Mouse (Mus musculus) cerebellum, adult 11 months (tissue): ENCODE data around the gene Opalin.

ENCODE experiments used
- DNase-seq: peaks from one replicate; pipeline ENCODE4 v3.0.0; 2022

Opalin gene

DNA sequence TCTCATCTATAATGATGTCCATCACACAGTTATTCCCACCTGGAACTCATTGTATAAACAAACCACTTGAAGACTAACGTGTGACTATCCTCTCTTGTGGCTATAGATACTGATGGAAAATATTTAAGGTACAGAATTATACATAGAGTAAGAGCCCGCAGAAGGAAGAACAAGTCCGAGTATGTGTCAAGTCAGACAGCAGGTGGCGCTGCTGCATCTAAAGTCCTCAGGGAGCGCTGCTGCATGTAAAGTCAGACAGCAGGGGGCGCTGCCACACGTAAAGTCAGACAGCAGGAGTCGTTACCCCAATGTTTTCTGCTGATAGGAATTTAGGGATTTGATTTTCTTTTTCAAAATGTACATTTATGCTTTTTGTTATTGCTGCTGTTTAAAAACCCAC, 5.4 kb downstream of the Opalin start:
- DNase-seq = peak; percentile 70

DNA sequence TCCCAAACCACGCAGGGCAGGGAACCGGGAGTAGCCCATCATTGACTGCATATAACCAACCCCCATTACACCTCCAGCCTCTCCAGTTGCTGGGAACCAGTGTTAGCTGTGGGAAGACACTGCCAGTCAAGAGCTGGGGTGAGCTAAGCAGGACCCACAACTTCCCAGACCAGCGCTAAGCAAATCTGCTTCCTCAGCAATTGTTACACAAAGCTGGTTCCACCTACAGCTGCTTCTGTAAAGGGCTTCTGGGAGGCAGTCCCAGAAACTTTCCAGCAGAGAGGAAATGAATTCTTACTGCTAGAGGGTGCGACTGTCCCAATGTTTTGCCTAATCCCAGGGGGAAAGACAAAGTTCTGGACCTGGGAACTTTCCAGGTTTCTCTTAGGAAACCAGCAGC, 22.2 kb downstream of the Opalin start:
- no peak for DNase-seq

DNA sequence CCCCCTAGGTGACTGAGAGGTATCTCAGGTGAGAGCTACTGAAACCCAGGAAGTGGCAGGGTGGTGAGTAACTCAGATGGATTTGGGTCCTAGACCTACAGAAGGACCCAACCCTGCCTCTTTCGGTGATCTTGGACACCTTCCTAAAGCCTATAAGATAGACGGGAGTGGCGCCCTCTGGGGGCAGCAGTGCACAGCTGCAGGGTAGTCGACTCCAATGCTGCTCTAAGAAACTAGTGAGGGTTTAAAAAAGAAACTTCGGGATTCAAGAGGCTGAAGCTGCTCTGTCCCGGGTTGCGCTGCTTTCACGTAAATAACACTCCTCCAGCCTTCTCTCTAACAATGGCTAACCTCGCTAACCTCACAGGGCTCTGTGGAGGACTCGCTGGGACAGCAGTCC, 23.4 kb downstream of the Opalin start:
- DNase-seq = no peak

DNA sequence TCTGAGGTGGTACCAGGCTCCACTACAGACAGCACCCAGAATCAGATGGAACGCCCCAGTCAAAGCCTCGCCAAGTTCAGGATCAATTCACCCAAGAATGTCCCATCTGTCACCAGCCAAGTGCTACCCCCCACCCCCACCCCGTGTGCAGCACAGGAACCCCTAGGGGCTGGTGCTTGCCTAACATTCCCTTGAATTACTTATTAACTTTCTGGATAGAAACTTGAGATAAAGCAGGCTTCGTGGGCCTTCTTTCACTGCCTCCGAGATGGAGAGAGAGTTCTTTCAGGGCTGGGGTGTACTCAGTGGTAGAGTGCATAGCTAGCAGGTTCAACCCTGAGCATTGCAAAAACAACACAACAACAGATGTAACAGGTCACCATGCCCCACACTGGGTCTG, 24.7 kb downstream of the Opalin start:
- DNase-seq = no peak

DNA sequence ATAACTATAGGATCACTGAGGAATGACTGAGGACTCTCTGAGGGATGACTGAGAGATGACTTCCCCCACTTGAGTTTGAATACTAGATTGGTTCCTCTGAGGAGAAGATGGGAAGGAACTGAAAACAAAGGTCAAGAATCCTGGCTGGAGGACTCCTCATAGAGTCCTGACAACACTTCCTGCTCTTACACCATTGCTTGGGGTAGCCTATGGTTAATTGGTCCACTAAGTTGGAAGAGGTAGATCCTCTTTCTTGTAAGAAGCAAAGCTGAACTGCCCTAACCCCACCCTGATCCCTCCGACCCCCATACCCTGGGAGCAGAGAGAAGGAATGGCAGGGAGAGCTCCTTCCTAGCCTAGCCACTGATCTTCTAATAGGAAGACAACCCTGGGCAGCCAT, 25.2 kb downstream of the Opalin start:
- no peak for DNase-seq

DNA sequence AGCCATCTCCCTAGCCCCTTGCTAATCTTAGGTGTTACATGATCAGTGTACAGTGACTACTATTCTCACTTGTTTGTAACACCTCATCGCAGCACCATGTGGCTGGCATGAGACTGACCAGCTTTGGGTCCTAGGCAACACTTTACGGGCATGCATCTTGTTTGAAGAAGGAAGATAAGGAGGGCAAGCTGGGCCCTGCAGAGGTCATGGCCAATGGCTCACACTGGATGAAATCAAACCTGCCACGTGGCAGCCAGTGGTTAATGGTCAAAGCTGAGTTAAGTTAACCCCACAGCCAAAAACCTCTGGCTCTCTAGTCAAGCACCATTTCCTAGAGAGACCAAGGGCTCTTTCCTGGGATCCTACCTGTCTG, 28.7 kb downstream of the Opalin start:
- DNase-seq = no peak

DNA sequence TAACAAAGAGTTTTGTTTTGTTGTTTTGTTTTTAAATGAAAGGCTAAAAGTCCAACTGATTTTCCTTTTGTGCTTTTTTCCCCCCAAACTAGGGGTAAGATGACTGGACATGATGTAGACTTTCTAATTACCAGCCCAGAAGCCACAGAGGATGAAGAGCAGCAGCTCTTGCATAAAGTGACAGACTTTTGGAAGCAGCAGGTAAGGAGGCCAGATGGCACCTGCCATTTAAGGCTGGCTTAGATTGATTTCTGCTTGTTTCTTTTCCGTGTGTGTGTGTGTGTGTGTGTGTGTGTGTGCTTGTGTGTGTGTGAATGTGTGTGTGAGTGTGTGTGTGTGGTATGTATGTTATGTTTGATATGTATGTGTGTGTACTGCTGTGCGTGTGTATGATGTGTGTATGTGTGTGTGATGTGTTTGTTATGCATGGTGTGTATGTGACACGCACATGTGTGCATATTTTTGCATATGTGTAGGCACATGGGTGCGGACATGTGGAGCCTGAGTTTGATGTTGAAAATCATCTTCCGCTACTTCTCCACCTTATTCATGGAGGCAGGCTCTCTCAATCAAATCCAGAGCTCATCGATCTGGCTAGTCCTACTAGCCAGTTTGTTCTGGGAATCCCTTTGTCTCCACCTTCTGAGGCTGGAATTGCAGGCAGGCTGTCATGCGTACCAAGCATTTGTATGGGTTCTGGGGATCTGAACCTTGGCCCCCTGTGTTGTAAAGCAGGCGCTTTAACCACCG, 29.3 kb downstream of the Opalin start:
- DNase-seq = no peak

DNA sequence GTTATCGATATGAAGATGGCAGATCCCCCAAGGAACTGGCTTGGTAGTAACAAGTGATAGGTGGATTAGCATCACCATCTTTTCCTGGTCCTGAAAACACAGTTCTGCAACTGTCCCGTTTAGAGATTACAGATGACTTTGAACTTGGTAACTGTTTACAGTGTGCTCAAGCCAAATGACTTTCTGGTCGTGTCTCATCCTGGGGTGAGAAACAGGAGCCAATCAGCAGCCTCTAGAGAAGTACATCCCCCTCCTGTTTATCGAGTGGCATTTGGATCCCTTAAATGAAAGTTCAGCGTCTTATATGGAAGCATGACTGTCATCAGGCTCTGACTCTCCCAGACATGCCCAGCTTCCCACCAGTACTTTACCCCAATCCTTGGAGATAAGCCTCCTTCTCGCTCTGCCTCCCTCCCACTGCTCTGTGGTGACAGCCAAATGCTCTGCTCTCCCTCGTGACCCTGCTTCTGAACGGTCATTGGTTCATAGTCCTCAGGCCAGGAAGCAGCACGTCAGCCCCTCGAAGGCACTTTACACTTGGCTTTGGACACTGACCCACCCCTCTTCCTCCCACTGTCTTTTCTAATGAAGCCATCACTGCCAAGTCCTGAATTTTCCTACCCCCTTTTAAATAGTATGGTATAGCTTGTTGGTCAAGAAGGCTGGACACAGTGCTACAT, 31.7 kb downstream of the Opalin start:
- DNase-seq = no peak

DNA sequence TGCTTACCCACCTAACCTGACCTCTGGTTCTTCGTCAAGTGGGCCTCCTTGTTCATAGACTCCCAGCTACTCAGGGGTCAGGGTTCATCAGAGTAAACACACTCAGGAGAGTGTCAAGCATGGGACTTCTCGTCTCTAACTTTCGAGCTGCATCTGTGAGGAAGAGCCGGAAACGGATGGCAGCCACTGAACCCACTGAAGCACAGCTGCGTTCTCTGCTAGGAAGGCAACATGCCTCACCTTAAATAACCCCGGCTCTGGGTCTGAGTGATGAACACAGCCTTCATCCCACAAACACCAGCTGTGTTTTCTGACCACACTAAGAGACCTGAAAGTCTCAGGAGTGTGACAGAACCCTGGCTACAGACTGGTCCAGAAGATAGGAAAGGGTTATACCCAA, 37.8 kb downstream of the Opalin start:
- no peak for DNase-seq

DNA sequence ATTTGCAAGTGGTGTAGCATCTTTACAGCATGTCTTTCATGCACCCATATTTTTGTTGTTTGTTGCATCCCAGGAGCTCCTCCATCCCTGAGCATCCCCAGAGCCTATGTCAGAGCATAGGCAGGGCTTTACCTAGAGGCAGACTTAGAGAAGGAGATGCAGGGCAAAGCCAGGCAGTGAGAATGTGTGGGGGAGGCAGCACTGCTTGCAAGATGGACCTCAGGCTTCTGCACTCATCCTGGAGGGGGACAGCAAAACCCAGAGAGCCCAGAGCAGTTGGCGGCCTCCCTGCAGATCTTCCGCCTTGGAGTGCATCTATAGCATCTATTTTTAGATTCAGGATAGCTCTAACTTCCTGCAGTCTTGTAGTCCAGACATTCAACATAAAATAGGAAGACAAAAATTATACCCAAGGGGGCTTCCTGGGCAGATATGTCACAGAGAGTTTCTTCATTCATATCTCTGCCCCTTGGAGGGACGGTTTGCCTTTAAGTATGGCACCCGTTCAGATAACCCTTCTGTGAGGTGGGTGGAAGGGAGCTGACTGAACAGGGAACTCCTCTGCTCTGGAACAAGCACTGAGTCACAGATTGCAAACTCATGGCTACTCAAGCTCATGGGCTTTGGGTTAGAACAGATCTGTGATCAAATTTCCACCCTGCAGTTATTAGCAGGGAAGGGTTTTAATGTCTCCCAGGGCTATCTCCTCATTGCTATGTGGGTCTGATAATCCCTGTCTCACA, 40.9 kb downstream of the Opalin start:
- no peak for DNase-seq

DNA sequence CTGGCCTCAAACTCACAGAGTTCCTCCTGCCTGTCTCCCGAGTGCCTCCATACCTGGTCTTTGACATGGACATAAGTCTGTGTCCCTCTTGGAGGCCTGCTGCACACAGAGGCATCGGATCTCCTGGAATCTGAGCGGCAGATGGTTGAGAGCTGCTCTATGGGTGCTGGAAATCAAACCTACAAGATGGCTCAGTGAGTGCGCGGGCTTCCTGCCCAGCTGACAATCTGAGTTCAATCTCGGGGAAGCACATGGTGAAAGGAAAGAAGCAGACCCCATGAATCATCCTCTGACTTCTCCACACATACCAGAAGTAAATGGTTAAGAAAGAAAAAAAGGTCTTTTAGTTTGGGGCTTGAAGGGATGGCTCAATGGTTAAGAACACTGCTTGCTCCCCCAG, 45.0 kb downstream of the Opalin start:
- DNase-seq = no peak

DNA sequence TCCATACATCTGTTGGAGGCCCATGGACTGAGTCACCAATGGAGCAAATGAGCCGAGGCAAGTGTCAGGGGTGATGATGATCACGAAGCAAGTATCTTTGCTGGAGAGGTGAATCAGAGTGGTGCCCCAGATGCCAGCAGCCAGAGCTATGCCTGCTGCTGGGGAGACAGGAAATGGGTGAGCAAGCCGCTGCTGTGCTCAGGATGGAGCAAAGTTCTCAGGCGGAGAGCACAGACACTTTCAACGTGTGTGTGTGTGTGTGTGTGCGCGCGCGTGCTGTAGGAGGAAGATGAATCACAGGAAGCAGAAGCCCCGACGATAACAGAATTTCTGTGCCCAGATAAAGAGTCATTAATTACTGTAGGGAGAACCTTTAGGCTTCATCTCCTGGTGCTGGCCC, 45.9 kb downstream of the Opalin start:
- DNase-seq = no peak

DNA sequence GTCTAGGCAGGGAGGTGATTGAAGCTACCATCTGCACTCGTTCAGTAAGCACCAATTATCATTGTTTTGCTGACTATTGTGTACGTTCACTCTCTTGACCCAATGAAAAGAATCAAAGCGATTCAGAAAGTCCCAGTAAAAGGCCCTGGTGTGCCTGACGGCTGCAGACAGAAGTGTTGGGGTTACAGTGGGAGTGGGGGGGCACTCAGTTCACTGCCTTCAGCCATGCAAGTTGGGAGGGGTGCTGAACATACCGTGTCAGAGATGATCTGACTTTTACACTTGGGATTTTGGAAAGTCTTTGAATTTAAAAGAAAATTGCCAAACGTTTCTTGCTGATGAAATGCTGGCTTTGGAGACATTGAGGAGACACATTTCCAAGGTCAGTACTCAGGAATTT, 46.8 kb downstream of the Opalin start:
- DNase-seq = no peak

DNA sequence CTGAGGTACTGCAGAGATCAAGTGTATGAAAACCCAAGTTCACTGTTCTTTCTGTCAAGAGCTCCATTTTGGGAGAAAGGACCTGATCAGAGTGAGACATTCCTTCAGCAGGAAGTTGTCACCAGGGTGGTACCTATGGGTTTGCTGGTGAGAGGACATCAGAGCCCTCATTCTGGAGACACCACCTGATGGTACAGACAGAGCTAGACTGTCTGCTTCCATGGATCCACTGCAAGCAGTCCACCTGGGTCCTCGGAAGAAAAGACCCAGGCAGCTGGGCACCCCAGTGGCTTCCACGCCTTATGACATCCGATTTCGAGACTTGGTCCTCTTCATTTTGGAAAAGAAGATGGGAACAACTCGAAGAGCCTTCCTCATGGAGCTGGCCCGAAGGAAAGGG, 47.7 kb downstream of the Opalin start, which contains the start of gene Dntt:
Dntt (plus strand) TSS at position 57 of the 400 bp plus-strand sequence.
- no peak for DNase-seq

DNA sequence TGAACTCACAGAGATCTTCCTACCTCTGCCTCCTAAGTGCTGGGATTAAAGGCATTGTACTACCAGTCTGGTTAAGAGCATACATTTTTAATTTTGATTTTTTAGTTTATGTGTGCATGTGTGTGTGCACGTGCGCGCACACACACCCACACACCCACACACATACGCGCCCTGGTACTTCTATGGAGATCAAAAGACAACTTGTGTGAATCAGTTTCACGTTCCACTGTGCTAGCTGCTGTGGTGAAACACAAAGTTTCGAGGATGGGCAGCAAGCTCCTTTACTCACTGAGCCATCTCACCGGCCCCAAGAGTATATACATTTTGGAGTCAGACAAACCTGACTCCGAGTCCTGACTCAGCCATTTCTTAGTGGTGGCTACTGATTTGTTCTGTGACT, 49.3 kb downstream of the Opalin start:
- no peak for DNase-seq

DNA sequence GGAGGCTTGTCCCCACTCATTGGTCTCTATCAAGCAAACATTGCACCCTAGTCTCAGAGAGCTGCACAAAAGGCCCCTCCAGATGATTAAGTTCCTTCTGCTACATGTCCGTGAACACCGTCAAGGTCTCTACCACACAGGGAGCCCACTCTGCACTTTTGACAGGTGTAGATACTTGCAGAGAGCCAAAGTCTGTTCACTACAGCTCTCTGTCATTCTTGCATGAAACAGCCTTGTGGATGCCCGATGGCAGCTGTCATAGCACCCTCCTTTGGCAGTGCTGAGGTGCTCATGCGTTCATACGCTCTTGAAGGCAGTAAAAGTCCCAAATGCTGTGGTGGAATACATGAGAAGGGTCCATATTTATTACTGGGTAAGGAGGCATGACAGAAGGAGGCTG, 49.9 kb downstream of the Opalin start:
- no peak for DNase-seq

DNA sequence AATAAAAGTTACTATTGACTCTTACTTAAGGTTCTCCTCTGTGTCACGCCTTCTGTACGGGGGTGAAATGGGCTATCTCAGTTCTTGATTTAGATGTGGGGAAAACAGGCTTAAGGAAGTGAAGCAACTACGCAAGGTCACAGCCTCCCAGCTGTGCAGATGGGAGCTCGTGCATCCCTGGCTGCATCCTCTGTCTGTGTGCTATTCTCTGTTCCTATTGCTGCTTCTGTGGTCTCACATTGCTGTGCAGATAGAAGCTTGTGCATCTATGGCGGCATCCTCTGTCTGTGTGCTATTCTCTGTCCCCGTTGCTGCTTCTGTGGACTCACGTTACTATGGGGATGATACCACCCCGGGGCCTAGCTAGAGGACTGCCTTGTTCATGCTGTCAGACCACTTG, 50.4 kb downstream of the Opalin start:
- no peak for DNase-seq

DNA sequence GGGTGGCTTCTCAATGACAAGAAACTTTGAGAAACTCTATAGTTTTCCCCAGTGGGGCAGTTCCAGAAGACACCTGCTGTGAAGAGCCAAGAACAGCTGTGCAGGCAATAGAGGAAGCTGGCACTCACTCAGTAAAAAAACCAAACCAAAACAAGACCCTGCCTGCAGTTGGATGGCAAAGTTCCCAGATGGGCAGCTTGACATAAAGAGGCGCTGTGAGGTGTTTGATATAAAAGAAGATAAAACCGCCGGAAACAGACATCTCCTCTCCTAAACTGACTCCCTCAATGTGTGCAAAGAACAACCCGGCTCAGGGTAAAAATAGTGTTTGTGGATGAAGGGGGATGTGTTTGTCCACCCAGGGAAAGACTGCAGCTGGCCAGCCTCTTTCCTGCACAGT, 54.7 kb downstream of the Opalin start:
- no peak for DNase-seq

DNA sequence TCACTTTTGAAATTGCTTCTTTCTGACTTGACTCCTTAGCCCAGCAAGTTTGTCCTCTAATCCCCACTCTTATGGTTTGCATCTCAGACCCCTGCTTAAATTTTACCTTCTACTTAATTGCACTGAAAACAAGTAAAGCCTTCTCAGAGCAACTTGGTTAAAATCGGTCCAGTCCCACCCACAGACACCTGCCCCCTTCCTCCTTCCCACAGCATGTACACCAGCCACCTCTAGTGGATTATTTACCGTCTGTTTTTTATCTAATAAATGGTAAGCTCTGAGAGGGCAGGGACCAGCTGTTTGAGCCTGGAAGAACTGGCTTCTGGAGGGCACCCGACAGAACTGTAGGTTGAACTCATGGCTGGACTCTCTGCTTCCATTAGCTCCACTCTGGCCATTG, 56.4 kb downstream of the Opalin start:
- DNase-seq = no peak

DNA sequence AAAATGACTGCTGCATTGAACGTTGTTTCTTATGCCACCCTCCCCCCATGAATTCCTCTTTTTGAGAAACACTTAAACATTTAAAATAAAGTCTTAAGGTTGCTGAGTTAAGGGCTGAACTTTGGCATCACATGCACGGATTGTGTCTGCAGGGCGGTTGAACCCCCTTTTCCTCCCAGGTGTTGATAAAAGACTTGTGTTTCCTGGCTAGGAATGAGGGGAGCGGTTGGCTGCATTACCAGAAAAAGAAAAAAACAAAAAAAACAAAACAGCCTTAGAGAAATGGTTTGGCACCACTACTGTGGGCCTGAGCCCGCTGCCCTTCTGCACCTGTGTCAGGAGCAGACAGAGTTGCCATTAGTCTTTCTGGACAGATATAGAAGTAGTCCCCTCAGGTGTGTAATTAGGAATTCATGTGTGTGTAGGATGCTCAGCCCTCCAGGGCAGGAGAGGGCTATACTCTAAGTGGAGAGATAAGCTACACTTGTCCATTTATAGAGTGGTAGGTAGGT, 57.7 kb downstream of the Opalin start:
- DNase-seq = no peak

DNA sequence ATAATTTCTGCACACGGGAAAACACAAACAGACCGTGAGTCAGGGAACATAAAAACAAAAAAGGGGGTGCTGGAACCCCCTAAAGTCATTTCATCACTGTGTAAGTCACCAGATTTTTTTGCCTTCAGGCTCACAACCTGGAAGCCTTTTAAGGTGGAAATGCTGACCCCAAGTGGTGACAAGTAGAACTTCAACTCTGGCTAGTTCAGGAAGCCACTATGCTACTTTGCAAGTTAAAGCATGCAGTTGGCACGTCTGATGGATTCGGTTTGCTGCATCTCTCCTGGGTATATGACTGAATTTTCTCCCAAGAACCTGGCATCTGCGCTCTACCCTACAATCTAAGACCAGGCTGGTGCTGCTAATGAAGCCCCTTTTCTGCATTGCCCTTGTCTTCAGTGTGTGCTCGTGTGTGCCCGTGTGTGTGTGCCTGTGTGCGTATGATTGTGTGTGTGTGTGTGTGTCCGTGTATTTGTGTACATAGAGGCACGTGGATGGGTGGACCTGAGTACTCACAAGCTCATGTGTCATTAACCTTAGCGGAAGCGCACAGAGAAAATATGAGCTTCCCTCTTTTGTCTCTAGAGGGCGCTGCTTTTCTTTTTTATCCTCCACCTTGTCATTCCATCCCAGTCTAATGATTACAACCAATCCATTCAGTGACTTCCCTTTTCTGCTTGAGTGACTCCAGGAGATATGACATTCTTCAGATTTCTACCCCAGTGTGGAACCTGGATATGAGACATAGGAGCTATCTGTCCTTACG, 60.8 kb downstream of the Opalin start:
- DNase-seq = no peak

DNA sequence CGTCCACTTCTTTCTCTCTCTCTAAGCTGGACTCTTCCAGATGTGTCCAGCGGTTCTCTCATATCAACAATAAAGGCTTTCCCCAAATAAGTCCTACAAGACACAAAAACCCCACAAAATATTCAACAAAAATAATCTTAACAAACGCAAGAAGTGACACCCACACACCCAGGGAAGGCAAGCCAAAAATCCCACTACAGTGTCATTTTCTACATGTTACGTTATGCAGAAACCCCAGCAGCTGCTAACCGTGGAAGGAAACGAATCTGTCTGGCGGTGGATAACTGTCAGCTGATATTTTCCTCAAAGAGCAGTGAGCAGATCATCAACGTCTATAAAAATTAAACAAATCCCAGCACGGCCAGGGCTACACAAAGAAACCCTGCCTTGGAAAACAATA, 62.9 kb downstream of the Opalin start:
- no peak for DNase-seq

DNA sequence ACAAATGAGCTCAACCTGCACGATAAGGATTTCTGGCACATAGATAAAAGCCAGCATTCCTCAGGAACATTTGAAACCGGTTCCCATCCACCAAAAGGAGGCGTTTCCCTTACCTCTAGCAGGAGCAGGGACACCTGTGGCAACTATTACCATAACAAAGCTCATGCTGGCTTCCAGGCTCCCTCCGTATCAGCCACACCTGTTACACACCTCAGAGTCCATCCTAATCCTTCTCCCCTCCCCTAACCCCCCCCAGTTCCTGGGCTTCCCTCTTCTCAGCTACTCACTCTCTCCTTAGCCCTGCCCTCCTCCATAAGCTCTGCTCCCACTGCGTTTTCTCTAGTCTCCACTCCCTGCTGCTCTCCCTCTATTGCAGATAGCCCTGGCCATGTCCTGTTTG, 63.3 kb downstream of the Opalin start:
- no peak for DNase-seq
